Mouse (Mus musculus) layer of hippocampus, adult 9-11 months (tissue): ENCODE results near the gene Rad51ap1.

Experiments used
- DNase-seq: peaks from one replicate; pipeline ENCODE4 v3.0.0; 2022

Gene Rad51ap1

GRCm38 (mm10) chr6:126939487-126940171 is at the start of gene Rad51ap1, which contains the start of gene D6Wsu163e:
Rad51ap1 (minus strand) TSS chr6:126939587.
D6Wsu163e (plus strand) TSS chr6:126939962.
- peak; percentile 96 for DNase-seq

- no peak for DNase-seq
These were observed 42.3 kb upstream of the Rad51ap1 start for GRCm38 (mm10) chr6:126981539-126982234.

GRCm38 (mm10) chr6:126966241-126967026 is 27.0 kb upstream of the Rad51ap1 start:
- DNase-seq, result no peak

- no peak for DNase-seq
These were observed 24.0 kb upstream of the Rad51ap1 start for GRCm38 (mm10) chr6:126963426-126963825.

GRCm38 (mm10) chr6:126962709-126963108 is 23.3 kb upstream of the Rad51ap1 start:
- no peak for DNase-seq

- DNase-seq, result no peak
These were observed 22.1 kb upstream of the Rad51ap1 start for GRCm38 (mm10) chr6:126961371-126962018.

- peak; percentile 45 for DNase-seq
These were observed 16.3 kb upstream of the Rad51ap1 start for GRCm38 (mm10) chr6:126955734-126956133.

- DNase-seq, result no peak
These were observed 8.9 kb upstream of the Rad51ap1 start for GRCm38 (mm10) chr6:126948336-126948735.

- no peak for DNase-seq
These were observed 1.1 kb upstream of the Rad51ap1 start for GRCm38 (mm10) chr6:126940451-126940850.

- DNase-seq, result no peak
These were observed 417 bp downstream of the Rad51ap1 start for GRCm38 (mm10) chr6:126938853-126939486.

GRCm38 (mm10) chr6:126938047-126938446 is 1.3 kb downstream of the Rad51ap1 start:
- DNase-seq, result no peak

GRCm38 (mm10) chr6:126932896-126933295 is 6.5 kb downstream of the Rad51ap1 start:
- no peak for DNase-seq

- peak; percentile 32 for DNase-seq
These were observed 18.1 kb downstream of the Rad51ap1 start, which contains the start of gene Dyrk4 for GRCm38 (mm10) chr6:126921111-126921881. Dyrk4 (minus strand) TSS chr6:126921839.

GRCm38 (mm10) chr6:126914928-126915327 is 24.5 kb downstream of the Rad51ap1 start:
- no peak for DNase-seq

GRCm38 (mm10) chr6:126910727-126911126 is 28.7 kb downstream of the Rad51ap1 start:
- peak; percentile 38 for DNase-seq

GRCm38 (mm10) chr6:126907876-126908275 is 31.5 kb downstream of the Rad51ap1 start:
- DNase-seq, result no peak

- DNase-seq, result no peak
These were observed 32.0 kb downstream of the Rad51ap1 start for GRCm38 (mm10) chr6:126907378-126907777.

GRCm38 (mm10) chr6:126877118-126877517 is 62.3 kb downstream of the Rad51ap1 start:
- no peak for DNase-seq
